ENCODE assay signal across 10 mouse cellular contexts in the genomic region with DNA sequence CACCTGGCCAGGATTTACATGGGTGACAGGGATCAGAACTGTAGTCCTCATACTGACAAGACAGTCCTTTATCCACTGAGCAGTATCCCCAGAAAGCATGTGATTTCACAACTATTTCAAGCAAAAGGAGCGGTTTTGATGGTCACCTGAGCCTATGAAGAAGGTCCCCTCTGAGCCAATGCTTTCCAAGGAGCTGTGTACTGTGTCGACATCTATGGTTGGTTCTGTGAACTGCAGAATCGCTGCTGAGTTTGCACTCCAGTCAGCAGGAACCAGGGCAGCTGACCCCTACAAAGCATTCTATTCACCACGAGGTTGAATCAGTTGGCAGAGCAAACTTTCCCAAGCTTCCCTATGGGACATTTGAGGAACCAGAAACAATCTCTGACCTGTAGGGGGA. TPM values are rescaled to one million over a fixed set of nuclear protein-coding genes. Genes with fewer than 3 reads are reported as not detected.
DNase-seq lines count a peak whose midpoint lies in the region; ATAC-seq and TF ChIP-seq lines count a peak whose summit lies in the region.
"Had no signal": no experiment of that assay in that cellular context is flagged by ENCODE, and none has a peak within 500 bp of the region (broad histone marks: within the 10 kb centered on the region; RNA-seq: fewer than 3 reads in every experiment).

No protein-coding gene starts in this region.

- peaks cover 37% of the 10 kb centered on the region for H3K27me3 ChIP-seq in E14TG2a.4 (ENCODE audit: insufficient read depth, low read length)
- peaks cover 39% of the 10 kb centered on the region for H3K27me3 ChIP-seq in hindbrain, embryonic 15.5 days

- H3K36me3 ChIP-seq in E14TG2a.4 (ENCODE audit: insufficient read depth, low read length): no peaks in the 10 kb centered on the region
- no peaks in the 10 kb centered on the region for H3K36me3 ChIP-seq in hindbrain, embryonic 15.5 days

- peak; percentile 91 for TF ChIP-seq CTCF in E14TG2a.4 (conservative IDR thresholded peaks at IDR 0.05; ENCODE audit: low read length)

- no peak overlapping the region for H3K9ac ChIP-seq in hindbrain, embryonic 15.5 days

- no peak overlapping the region for H3K27ac ChIP-seq in hindbrain, embryonic 15.5 days (replicated peaks)

- H3K9me3 ChIP-seq in E14TG2a.4 (ENCODE audit: low read length): no peaks in the 10 kb centered on the region
- H3K9me3 ChIP-seq in hindbrain, embryonic 15.5 days: no peaks in the 10 kb centered on the region

- no peak overlapping the region for H3K4me3 ChIP-seq in E14TG2a.4 (replicated peaks; ENCODE audit: low read length)
- H3K4me3 ChIP-seq in hindbrain, embryonic 15.5 days: no peak overlapping the region

- 5% methylated on average over 4 of the region's 4 CpGs for WGBS in hindbrain, embryonic 15.5 days

- DNase-seq in cerebellum, postnatal 14 days: peak; percentile 74 to 76
- no peak for DNase-seq in cerebellum, adult 8-10 months
- peak; percentile 82 for DNase-seq in embryo, embryonic 10.5 days (ENCODE audit: low spot score)
- peak; percentile 33 for DNase-seq in lung, postnatal 10 days
- DNase-seq in right cerebral cortex, postnatal 36 days (ENCODE audit: low spot score in 2 of 2): peak; percentile 3 to 25

- H3K4me1 ChIP-seq in E14TG2a.4 (replicated peaks; ENCODE audit: low read depth, low read length): peaks cover 4% of the 10 kb centered on the region; the same call in 1 of the 2 replicates
- H3K4me1 ChIP-seq in hindbrain, embryonic 15.5 days (replicated peaks): no peaks in the 10 kb centered on the region

- no peak overlapping the region for H3K4me2 ChIP-seq in hindbrain, embryonic 15.5 days

- ATAC-seq in hindbrain, embryonic 15.5 days (ENCODE audit: low FRiP score, low read depth): 0 out of 2 replicates have a peak, but pooled peaks have one; percentile 52
- no peak for ATAC-seq in megakaryocyte-erythroid progenitor cell, adult 5-6 weeks (replicated peaks; ENCODE audit: low FRiP score, low TSS enrichment, poor library complexity, severe bottlenecking)

RNA-seq across cellular contexts. Expression of gene Spaca7, which starts 8.5 kb away (rescaled TPM):
- polyA plus RNA-seq in hindbrain, embryonic 15.5 days (2015; fragmentation: Nextera tagmentation; extraction: Ambion mirVana): not detected in 2 replicates
- total RNA-seq in megakaryocyte-erythroid progenitor cell, adult 5-6 weeks (2014; fragmentation: Nextera tagmentation): not detected in 2 replicates
- total RNA-seq in megakaryocyte-erythroid progenitor cell, adult 5-6 weeks (2017): not detected in 2 replicates
- total RNA-seq: layer of hippocampus, postnatal 36 days had no signal
- polyA plus RNA-seq: stomach, embryonic 14.5 days had no signal
